Mouse (Mus musculus) monocyte, adult 5-6 weeks (primary cell): Measurements from ENCODE around the gene Klhl12. TPM values are rescaled to one million over a fixed set of nuclear protein-coding genes. Genes with fewer than 3 reads are reported as not detected.
"Not testable (repeated sequence)": the region's sequence is repeated elsewhere in the genome, so short reads cannot be mapped to it uniquely, and the experiment has no call there.

Experiments used
- ATAC-seq: fragments of 153-309, 156-312 bp; replicated peaks from 2 replicates; pipeline ENCODE4 v1.8.0; 2017; ENCODE audit warnings: mild to moderate bottlenecking; ENCODE audit not compliant: low TSS enrichment, insufficient number of reproducible peaks, severe bottlenecking, poor library complexity, low FRiP score
- total RNA-seq: library from RNA; stranded (forward); fragments of 200-1000, 200-491, 200-594 nt; gene quantifications from 3 replicates; pipeline ENCODE4 v1.2.3, GENCODE M21; 2017

The Klhl12 gene
- total RNA-seq, 1 experiment from 2014 or later, result 32.5 TPM

DNA sequence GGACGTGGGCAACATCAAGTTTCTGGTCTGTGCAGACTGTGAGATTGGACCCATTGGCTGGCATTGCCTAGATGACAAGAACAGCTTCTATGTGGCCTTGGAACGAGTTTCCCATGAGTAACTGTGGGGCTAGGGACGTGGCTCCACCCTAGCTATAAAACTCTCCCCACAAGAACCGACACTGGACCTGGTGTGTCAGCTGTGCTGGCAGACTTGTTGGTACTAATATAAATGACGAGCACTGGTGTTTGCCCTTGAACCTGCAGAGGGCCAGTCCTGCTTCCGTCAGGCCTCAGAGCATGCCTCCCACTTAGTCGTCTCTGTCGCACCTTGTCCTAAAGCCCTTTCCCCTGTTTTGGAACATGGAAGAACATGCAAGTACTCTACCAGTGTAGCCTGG lies 50.9 kb downstream of the Klhl12 start:
- no peak for ATAC-seq

DNA sequence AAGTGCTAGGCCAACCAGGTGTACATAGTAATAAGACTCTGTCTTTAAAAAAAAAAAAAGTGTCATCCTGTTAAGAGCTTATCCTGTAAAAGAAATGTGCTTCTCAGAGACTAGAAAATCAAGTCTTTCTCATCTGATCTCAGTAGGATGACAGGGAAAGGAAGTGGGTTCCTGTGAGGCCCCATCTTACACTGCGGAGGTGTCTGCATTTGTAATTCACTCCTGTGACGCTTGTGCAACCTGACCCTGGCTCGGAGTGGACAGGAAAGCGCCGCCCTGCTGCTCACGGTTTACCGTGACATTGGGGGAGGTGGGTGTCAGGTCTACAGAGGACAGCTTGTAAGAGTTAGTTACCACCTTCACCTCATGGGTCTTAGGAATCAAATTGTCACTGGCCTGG lies 54.7 kb downstream of the Klhl12 start:
- no peak for ATAC-seq

DNA sequence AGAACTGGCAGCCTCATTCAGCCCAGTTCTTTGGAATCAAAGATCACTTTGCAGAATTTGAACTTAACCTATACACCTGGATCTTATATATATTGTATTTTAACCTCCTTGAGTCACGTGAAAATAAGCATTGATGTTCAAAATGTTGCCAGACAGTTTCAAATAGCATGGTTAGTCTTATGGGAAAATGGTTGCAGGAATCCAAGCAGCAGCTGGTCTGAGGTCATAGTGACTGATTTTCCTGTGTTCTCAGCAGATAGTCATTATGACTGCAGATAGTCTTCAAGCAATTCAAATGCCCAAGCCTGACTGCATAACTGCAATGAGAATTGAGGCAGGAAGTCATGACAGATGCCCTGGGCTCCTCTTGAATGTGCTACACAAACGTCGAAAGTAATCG lies 56.9 kb downstream of the Klhl12 start:
- ATAC-seq, result no peak

DNA sequence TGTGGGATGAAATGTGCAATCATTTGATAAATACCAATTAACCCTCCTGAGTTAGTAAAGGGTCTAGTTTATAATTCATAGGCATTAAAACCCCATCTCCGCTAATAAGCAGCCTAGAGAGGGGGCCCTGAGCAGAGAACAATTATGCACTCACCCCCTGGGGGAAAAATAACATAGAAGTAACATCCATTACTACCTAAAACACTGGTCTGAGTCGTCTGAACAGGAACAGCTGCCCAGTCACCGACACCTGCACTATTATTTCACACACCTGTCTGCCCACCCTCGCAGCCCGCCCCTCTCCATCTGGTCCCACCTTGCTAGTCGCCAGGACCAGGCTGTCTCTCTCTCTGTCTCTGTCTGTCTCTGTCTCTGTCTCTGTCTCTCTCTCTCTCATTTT lies 57.3 kb downstream of the Klhl12 start:
- no peak for ATAC-seq

DNA sequence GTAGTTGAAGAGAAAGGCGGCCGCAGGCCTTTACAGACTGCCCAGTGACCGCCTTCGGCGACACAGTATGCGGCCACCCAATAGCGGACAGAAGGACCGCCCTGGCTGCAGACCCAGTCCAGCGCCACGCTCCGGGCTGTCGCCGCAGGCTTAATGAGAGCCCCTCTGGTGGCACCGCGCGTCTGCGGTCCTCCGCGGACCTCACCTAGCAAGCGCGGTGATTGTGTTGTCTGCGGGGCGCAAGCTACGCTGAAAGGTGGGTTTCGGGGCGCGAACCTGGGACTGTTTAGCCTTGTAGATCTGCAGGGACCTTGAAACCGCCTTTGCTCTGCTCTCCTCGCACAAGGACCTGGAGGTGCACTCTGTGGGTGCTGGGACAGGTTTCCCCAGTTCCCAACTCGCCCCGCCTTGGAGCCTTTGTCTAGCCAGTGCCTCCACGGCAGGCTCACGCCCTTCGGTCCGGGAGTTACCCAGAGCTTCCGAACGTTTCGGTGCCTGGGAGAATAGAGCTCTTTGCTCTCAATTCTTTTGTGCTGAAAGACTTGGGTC lies 58.1 kb downstream of the Klhl12 start:
- ATAC-seq, result no peak

DNA sequence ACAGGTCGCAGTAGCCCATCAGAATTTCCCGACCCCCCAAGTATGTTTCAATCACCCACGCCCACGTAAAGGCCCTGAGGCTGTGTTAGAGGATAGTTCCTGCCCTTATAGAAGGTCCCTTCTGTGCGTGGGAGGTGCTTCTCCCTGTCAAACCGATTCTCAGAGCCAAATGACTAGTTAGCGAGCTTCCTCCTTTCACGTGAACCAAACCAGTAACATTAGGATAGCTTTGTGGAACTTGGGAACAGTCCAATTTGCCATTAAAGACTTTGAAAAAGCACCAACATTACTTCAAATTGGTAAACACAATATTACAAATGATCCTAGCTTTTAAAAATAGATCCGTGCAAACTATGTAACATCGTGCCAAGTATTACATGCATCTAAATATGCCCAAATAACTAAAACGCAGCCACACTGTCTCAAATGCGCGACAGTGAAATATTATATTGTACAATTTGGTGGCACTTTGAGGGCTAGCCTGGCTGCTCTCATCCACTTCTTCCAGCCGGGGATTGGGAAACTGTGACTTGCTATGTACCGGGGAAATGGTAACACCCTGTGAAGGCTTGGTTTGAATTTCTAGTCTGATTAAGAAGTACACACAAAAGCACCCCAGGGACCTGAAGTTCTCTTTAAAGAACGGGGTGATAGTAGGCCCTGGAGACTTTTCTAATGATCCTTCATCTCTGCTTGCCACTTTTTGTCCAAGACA lies 58.7 kb downstream of the Klhl12 start:
- ATAC-seq, result no peak

DNA sequence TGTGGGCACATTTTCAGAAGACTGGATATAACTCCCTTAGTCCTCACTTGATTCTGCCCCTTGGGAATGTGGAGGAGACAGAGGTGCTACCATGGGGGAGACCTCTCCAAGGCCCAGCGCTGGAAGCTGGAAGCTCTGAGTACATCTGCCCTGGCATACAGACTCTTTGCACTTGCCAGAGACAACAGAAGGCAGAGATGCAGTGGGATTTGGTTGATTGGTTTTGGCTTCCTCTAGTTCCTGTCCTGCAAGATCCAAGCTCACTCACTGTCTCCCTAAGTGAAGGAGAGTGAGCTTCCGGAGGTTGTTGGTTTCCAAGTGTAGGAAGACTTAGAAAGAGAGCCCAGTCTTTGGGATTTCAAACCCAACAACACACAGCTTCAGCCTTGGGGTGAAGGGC lies 60.6 kb downstream of the Klhl12 start:
- ATAC-seq, result no peak

DNA sequence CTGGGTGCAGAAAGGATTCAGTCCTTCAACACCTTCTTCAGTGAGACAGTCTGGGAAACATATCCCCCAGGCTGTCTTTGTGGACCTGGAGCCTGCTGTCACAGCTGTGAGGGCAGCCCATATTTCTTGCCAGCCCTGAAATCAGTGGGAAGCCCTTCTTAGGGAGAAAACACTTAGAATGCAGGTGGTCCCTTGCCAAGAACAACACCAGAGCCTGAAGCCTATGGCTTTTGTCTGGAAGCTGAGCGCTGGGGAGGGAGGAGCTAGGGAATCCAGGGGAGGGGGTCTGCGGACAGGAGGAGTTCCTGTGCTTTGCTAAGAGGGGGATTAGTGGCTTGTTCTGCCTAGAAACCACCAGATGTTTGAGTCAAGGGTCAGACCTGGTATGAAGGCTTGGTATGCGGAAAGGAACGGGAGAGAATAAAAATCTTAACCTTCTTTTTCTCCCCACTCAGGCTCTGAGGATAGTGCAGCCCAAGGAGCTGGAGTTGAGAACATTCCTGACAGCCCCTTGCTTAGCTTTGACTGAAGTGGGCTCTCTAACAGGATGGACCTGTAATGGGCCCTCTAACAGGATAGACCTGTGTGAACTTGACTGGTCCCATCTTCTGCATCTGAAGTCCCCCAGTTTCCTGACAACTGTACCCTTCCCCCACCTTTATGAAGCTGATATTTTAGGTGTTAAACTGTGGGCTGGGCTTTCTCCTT lies 61.3 kb downstream of the Klhl12 start:
- ATAC-seq, result no peak

DNA sequence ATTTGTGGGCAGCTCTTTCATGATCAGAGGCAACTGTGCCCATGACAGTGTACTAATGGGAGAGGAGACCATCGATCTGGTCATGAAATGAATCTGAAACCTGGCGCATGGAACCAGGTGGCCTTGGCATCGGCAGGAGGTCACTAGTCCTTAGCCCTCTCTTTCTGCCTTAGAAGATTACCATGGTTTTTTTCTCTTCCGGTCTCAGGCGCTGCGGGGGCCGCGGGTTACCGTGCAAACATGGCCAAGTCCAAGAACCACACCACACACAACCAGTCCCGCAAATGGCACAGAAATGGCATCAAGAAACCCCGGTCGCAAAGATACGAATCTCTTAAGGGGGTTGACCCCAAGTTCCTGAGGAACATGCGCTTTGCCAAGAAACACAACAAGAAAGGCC lies 62.5 kb downstream of the Klhl12 start:
- not testable (repeated sequence) for ATAC-seq

DNA sequence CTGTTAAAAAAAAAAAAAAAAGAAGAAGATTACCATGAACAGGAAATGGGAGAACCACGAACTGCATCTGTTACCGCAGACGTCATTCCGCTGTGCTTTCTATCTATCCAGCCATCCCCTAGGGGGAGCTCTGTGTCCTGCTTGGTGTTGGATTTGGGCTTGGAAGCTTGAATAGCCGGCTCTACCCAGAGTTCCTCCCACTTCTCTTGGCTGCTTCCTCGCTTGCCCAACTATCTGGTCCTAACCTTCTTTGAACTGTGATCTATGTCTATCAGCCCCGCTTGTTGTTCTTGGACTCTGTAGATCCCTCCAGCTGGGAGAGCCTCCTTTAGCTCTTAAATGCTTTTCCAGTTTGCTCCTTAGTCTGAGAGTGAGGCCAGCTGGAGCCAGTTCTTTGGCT lies 63.3 kb downstream of the Klhl12 start:
- peak; percentile 80 for ATAC-seq

DNA sequence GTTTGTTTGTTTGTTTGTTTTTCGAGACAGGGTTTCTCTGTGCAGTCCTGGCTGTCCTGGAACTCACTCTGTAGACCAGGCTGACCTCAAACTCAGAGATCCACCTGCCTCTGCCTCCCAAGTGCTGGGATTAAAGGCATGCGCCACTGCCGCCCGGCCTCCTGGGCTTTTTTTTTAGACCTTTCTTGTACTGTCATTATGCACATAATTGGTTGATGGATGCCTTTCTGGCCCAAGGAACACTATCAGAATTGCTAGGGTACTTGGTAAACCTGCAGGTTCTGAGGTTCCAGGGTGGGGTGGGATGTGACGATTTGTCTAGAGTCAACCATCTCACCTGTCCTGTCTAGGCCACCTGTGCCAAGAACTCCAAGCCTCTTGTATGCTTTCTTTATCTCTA lies 63.9 kb downstream of the Klhl12 start:
- ATAC-seq, result not testable (repeated sequence)

DNA sequence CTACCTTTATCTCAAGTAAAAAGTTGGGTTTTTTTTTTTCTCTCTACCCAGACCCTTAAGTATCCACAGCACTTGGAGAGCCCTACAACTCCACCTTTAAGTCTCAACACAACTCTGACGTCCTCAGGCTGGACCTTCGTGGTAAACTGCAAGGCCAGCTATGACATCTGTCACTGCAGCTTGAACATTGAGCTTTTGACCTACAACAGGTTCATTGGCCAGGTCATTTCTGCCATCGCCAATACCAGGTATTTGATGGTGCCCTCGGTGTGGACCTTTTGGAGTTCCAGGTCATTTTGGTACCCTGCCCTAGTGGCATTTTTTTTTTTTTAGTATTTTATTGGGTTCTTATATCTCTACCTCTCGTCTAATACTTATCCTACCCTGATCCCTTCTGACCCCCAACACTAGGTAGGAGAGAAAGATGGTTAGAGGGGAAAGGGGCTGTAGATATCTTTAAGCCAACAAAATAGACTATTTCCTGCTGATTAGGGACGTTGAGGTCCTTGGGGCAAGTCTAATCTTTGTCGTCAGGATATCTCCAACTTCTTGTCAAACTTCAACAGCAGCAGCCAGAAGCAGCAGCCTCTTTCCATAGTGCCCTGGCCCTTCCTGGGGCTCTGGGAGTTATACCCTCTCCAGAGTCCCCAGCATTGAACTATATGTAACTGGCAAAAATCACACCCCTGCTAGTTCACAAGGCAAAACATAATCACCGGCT lies 64.8 kb downstream of the Klhl12 start:
- ATAC-seq, result no peak

DNA sequence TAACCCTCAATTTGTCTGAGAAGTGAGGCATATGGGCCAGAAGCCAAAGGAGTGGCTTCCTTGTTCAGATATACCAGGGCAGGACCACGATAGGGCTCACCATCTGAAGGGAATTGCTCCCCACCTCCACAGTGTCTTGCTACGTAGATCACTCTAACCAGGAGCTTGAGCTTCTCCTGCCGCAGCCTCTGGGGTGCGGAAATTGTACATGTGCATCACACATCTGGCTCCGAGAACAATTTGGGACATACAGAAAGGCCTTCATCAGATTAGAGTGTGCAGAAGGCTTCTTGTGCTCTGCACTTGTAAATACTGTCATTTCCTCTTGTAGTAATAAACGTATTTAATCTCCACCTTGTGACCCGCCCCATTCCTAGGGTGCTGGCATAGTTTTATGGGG lies 65.8 kb downstream of the Klhl12 start:
- no peak for ATAC-seq

DNA sequence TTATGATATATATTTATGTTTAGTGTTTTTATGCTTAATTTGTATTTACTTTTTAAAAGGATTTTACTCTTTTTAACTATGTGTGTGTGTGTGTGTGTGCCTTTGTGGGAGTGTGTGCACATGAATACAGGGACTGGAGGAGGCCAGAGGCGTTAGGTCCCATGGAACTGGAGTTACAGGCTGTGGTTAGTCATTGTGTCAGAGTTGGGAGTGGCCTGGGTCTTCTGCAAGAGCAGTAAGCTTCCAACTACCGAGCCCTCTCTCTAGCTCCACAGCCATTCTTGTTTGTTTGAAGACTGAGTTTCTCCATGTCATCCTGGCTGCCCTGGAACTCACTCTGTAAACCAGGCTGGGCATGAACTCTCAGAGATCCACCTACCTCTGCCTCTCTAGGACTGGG lies 67.0 kb downstream of the Klhl12 start:
- ATAC-seq, result no peak

DNA sequence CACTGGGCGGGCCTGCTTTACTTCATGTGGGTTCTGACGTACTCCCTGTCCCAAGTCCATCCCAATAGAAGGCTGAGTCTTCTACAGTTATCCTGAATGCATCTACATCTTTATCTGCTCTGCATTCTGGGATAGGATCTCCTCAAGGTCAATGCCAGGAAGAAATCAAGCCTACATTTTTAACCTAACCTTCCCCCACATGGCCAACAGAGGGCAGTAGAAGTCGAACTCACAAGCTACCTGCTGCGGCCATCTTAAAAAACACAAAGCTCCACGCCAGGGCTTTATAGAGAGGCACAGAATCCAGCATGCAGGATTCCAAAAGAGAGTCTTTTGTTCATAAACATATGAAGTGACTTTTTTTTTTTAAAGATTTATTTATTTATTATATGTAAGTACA lies 69.1 kb downstream of the Klhl12 start:
- peak; percentile 56; the same call in 1 of the 2 replicates for ATAC-seq

DNA sequence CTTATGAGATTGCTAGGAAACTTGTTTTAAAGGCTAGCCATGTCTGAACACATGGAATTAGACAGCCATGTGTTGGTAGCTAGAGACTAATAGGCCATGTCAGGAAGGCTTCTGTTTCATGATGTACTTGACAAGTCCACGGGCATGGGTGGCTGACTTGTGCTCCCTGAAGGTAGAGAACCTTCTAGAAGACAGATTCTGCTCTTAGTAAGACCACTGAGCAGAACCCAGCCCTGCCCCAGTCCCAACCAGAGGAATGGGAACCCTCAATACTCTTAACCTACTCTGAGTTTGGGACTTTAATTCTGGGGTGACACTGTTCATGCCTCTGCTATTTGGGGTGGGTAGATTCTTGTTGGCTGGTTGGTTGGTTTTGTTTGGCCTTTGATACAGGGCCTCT lies 69.7 kb downstream of the Klhl12 start:
- ATAC-seq, result no peak

DNA sequence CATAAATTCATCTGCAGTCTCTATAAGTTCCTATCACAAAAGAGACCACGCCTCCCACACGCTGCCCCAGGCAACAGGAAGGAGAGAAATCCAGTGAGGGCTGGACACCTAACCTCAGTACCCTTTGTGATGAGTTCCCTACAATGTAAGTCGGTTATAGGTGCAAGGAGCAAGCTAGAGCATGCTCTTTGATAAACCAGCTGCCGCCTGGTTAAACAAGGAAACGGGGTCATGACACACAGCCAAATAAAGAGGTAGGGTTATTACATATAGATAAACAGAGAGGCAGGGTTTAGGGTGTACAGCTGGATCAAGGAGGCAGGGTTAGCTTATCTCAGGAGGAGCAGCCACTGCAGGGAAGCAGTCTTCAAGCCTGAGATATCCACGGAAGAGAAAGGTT lies 71.4 kb downstream of the Klhl12 start:
- no peak for ATAC-seq

DNA sequence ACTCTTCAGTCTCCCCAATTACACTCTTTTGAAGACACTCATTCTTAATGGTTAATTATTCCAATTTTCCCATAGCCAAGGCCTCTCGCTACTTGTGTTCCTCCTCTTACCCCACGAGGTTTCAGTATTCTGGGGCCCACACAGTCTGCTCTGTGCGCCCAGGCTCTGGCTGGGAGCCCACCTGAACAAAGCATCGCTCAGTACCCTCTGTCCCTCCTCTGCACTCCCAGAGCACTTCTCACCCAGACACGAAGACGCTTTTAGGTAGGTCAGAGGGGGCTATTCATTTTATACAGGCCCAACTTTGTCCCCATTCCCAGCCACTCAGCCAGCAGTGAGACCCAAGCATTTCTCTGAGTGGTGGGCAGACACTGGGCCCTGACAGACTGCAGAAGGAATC lies 75.3 kb downstream of the Klhl12 start:
- ATAC-seq, result no peak

DNA sequence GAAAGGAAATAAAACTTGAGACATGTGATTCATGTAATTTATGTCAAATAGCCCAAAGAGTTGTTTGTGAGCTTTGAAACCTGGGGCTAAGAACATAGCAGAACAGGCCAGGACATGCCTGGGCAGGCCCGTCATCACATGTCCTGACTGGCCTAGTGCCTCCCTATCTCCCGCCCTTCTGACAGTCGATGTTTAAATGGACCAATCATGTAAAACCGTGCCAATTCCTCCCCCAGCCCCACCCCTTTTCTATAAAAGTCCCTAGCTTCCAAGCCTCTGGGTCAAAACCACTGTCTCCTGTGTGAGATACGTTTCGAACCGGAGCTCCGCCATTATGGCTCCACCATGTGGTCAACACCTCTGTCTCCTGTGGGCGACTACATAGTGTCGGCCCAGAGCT lies 78.4 kb downstream of the Klhl12 start:
- ATAC-seq, result not testable (repeated sequence)

DNA sequence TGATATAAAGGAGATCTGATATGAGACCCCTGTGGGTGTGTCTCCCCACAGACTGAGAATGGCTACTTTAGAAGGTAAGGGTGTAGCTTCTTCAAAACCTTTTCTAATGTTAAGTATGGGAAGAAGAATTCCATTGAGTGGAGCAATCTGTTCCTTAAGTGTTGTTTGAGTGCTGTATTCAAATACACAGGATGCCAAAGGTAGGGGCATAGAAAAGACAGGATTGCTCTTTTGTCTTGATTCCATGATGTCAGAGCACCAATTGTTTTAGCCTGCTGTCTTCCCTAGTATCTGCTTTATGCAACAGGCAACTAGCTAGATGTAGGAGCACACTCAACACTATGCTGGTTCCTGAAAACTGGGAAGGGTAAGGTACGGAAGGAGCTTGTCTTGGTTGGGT lies 79.7 kb downstream of the Klhl12 start:
- no peak for ATAC-seq
